Mouse (Mus musculus): ENCODE measurements around the gene Slco2a1.

DNA sequence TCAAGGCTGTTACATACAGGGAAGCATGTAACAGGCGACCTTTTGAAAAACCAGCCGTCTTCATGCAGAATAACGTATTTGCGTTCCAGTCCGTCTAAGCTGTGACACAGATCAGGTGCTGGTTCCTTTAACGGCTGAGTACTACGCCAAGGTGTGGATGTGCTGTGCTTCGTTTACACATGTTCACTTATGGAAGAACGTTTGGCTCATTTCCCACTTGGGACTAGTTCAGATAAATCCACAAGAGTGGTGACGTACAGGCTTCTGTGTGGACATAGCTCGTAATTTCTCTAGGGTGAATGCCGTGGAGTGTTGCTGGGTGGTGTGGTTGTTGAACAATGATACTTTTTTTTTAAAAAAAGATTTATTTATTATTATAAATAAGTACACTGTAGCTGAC is 26.2 kb downstream of the Slco2a1 start:
- TF ChIP-seq POLR2A (IDR thresholded peaks at IDR 0.05; ENCODE audit: extremely low read depth, insufficient read depth, low read length) (no peak), CTCF (IDR thresholded peaks at IDR 0.05; ENCODE audit: extremely low read depth, insufficient read depth, low read length) (no peak)
